Mouse (Mus musculus) lung, adult 18-20 months (tissue): ENCODE measurements around the gene Cela2a.

ENCODE experiments used
- DNase-seq, 2 experiments: peaks; one replicate each; pipeline ENCODE4 v3.0.0; 2022; ENCODE audit warnings: mixed read lengths in 2 of 2

The Cela2a gene

GRCm38 (mm10) chr4:141857422-141857930, 31.5 kb upstream of the Cela2a start:
- peak; percentile 72 to 79 for DNase-seq

DNA sequence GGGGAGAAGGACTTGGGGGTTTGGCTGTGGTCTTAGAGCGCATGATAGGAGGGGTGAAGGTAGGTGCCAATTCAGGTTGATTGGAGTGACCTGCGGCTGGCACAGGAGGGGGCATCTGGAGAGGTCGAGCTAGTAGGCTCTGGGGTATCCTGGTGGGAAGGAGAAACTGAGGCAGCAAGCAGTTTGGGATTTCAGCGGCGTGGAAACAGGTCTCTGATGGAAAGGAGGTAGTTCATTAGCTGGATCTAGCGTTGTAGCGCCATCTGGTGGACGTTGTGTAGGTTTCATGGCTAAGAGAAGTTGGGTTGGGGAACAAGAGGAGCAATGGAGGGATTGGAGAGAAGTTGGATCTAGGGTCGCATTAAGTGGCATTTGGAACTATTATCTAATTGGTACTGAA, 27.5 kb upstream of the Cela2a start:
- peak; percentile 42 to 50 for DNase-seq

DNA sequence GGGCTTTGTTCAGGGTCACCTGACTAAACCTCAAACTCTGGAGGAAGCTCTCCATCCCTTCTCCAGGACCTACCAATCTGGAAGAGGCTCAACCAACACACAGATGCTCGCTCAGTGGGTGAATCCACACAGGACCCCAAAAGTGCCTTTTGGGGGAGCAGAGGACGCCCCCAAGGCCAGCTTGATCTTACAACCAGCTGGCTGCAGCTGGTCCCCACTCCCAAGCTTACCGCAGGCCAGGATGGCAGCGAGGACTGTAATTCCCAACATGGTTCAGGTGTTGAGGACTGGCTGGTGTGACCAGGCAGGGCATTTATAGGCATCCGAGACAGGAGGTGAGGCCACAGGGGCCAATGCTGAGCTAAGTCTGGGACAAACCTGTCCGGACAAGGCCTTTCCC, 20.0 kb upstream of the Cela2a start, which contains the start of gene Ctrc:
Gene Ctrc (minus strand): TSS at position 361 of the 400 bp plus-strand sequence.
- no peak for DNase-seq

- DNase-seq: no peak
Observed at GRCm38 (mm10) chr4:141834536-141835095, 8.7 kb upstream of the Cela2a start.

DNA sequence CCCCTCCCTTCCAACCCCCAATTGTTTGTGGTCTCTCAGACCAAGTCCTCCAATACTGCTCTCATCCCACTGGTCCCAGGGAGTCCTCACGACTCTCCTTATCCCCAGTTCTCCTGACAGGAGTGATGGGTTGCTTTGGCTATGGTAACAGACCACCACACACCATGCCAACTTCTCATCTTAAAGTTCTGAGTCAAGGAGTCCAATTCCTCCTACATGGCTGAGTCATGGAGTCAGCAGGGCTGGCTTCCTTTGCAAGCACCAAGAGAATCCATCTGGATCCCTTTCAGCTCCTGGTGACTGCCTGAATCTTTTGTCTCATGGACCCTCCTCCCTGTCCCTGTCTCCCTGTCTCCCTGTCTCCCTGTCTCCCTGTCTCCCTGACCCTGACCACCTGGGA, 8.0 kb upstream of the Cela2a start:
- DNase-seq: no peak

GRCm38 (mm10) chr4:141831361-141831760, 5.4 kb upstream of the Cela2a start:
- DNase-seq: no peak

DNA sequence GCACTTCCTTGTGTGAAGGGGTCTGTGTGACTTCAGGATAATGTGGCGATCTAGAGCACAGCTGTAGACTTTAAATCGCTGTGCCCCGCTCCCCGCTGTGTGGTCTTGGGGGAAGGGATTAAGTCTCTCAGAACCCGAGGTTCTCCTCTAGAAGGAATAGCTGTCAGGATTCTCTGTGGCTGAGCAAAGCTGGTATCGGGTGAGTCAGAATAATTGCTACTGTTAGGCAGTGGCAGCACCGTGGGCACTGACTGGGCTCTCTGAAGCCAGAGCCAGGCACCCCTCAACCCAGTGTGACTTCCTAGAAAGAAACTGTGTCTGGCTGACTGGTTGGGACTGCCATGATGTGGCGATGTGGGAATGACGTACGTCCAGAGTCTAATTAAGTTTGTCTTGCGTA, 4.4 kb upstream of the Cela2a start:
- DNase-seq: no peak

DNA sequence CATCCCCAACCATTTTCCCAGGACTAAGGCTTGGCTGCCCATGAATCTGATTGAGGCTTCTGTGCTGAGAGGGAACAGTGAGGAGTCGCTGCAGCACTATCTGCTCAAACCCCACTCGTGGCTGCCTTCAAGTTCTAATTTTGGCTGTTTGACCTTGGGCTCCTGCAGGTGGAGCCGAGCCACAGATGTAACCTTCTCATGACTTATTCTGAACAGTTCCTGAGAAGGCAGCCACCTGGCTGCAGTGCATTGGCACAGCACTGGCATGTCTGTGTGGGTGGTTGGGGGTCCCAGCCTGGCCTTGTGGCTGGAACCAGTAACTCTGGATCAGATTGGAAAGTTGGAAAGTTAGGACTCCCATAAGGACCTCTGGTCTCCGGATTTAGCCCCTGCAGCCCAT, 2.2 kb upstream of the Cela2a start:
- no peak for DNase-seq

DNA sequence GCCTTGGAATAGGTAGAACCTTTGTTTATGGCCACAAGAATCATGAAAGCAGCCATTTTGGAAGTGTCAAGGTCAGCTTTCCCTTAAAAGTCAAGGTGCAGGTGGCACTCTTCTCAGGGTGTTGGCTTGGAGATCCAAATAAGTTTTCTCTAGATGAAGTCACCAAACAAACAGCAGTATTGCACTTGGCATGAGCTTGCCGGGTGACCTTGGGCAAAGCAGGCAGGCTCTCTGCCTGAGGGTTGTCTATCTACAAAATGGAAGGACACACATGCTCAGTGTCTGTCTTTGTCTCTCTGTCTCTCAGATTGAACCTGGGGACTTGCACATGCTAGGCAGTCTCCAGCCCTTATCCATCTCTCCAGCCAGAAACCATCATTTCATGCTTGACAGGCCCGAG, 1.4 kb upstream of the Cela2a start:
- no peak for DNase-seq

DNA sequence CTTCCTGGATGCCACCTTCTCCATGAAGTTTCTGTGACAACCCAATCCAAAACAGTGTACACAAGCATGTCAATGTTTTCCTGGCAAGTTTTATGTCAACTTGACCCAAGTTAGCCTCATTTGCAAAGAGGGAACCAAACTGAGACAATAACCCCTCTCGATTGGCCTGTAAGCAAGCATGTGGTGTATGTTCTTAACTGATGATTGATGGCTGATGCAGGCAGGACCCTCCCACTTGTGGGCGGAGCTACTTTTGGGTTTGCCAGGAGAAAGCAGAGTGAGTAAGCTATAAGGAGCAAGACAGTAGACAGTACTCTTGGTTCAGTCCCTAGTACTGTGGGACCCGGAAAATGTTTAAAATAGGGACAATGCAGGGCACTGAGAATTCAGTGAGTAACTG, 3.0 kb downstream of the Cela2a start:
- DNase-seq: peak; percentile 28 to 42

GRCm38 (mm10) chr4:141822089-141822488, 3.9 kb downstream of the Cela2a start:
- peak in 1 of 2 experiments; percentile 22 for DNase-seq

DNA sequence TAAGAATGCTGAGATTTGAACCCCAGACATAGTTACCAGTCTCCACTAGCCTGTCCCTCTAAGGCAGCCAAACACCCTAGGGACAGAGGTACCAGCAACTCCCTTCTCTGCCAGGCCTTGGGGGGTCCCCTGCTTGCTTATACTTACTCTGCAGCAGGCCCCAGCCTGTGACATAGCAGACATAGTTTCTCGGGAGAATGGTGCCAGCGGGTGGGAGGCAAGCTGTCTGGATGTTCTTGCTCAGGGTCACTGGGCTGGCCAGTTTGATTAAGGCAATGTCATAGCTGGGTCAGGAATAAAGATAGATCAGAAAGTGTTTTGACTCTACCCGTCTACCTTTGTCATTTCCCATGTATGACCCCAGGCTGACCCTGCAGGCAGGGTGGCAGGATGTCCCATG, 4.8 kb downstream of the Cela2a start:
- DNase-seq: no peak

DNA sequence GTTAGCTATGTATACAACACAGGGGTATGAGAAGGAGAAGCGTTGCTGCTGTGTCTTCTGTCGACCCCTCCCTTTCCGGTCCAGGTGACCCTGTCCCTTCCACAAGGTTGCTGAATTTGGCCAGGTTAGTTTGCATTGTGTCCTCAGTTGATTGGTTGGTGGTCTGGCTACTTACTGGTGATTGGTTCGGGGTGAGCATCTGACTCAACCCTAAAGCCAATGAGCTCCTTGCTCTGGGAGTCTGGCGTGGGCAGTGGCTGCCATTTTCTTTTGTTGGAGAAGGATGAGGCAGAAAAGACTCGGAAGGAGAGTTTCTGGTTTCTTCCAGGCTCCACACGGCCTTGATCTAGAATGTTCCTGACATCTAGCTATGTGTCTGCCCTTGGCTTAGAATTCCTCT, 6.6 kb downstream of the Cela2a start:
- DNase-seq: no peak

GRCm38 (mm10) chr4:141818861-141819260, 7.1 kb downstream of the Cela2a start:
- no peak for DNase-seq

GRCm38 (mm10) chr4:141817706-141818105, 8.3 kb downstream of the Cela2a start:
- no peak for DNase-seq

DNA sequence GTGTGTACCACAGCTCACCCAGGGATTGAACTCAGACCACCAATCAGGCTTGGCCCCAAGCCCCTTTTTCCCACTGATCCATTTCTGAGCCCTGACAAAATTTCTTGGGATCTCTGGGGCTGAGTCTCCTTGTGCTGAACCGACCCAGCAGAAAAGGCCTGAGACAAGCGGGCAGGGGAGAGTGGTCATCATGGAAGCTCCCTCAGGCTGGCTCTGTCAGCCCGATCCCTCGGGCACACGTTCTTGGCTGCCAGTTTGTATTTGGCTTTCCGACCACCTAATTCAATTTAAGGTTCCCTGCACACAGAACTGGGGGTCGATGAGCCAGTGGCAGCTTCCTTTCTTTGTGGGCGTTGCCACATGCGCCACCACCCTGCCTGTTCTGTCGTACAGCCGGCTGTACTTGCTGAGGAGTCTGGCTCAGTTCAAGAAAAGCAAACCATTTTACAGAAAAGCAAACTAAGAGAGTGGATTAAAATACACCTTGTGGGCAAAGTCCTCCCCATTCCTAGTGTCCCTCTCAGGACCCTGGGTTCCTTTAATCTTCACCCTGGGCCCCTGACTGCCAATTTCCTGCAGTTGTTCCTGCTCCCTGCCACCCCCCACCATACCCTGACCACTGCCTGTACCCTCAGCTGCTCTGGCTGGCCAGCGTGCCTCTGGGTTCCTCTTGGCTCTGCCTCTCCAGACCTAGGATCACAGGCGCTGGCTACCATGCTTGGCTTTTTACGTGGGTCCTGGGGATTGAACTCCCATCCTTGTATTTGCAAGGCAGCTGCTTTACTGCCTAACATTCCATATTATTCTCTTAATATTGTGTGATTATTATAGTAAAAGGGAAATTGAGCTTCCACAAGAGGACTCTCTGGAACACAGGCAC, 8.9 kb downstream of the Cela2a start:
- DNase-seq: no peak

DNA sequence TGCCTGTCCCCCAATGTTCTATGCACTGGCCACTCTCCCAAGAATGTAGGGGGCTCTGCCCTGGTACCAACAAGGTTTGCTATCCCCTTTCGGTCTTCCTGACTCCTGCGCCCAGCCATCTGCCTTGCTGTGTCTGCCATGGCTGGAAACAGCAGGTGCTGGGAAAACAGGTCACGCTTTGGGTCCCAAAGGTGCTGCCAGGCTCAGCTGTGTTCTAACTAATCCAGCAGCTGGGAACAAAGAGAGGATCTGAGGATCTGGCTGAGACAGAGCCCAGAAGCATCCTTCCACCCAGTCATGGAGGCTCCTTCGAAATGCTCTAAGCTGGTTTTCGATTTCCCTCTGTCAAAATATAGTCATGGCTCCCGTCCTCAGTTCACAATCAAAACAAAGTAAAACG, 9.7 kb downstream of the Cela2a start:
- DNase-seq: no peak

- DNase-seq: no peak
Observed at GRCm38 (mm10) chr4:141811375-141811774, 14.6 kb downstream of the Cela2a start.

DNA sequence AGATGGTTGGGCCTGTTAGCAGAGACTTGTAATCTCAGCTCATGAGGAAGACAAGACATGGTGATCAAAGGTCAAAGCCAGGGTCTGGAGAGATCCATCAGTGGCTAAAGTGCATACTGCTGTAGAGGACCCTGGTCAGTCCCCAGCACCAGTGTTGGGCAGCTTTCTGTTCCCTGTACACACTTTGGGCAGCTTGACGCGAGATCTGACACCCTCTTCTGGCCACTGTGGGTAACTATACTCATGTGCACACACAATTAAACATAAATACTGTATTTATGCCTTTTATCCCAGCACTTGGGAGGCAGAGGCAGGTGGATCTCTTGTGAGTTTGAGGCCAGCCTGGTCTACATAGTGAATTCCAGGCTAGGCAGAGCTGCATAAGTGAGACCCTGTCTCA, 15.0 kb downstream of the Cela2a start:
- no peak for DNase-seq

- DNase-seq: peak in 1 of 2 experiments; percentile 21
Observed at GRCm38 (mm10) chr4:141809850-141810464, 16.0 kb downstream of the Cela2a start.

DNA sequence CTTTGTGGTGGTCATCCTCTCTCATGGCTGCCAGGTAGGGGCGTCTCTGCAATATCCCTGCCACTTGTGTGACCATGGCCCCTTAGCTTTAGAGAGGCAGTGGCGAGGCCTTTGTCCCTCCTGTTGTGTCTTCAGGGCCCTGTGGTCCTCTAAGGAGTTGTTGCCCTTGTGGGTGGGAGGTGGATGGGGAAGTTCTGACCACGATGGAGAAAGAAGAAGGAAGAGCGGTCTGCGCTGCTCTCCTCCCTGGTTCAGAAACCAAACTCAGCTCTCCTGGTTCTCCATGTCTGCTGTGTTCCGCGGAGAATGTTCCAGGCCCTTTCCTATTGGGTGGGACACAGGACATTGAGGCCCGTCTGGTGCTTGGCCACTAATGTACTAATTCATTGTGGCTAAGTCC, 20.1 kb downstream of the Cela2a start:
- no peak for DNase-seq

DNA sequence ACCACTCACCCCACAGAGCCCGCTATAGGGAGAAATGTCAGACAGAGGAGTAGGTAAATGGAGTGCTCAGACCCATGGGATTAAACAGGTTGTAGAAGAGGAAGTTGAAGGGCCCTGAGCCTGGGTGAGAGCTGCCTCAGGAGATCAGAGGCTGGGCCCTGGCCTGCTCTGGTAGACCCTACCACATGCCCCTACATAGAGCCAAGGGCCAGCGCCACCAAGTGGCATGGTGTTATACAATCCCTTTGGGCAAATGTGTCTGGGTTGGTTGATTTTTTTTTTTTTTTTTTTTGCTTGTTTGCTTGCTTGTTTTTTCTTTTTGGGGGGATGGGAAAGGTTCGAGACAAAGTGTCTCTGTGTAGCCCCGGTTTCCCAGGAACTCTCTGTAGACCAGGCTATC, 21.9 kb downstream of the Cela2a start:
- no peak for DNase-seq

DNA sequence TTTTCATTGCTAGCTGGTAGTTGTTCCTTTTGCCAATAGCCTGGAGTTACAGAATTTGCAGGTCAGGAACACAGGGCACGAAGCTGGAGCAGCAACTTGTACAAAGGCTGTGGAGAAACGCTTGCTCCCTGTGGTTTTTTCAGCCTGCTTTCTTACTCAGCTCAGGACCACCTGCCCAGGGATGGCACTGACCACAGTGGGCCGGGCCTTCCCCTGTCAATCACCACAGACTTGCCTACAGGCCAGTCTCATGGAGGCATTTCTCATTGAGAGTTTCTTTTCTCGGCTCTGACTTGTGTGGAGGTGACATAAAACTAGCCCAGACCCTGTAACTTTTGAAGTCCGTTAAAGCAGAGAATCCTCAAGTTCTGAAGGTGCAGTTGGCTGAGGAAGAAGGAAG, 28.4 kb downstream of the Cela2a start:
- DNase-seq: no peak

GRCm38 (mm10) chr4:141796954-141797353, 29.0 kb downstream of the Cela2a start:
- no peak for DNase-seq
